Mouse (Mus musculus) urinary bladder, postnatal 14 days (tissue): ENCODE results near the gene Rin1.

ENCODE experiments used
- DNase-seq: peaks from one replicate; pipeline ENCODE4 v3.0.0; 2021; ENCODE audit warnings: low spot score

The Rin1 gene

DNA sequence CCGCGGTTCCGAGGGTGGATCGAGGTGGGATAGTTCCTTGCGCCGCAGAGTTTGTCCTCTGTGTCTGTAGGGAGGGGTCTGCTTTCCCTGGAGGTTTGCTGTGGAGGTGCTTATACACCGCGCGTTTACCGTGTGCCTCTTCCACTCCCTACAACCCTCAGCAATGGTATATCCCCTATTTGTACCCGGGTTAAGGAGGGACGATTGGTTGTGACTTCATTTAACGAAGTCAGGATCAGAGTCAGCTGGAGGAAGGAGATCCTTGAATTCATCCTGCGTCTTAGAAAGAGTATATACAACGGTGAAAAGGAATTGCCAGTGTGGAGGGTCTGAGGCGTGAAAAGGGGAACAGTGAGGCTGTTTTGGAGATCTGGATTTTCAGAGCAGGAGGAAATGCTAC, 8.7 kb upstream of the Rin1 start:
- DNase-seq = no peak

DNA sequence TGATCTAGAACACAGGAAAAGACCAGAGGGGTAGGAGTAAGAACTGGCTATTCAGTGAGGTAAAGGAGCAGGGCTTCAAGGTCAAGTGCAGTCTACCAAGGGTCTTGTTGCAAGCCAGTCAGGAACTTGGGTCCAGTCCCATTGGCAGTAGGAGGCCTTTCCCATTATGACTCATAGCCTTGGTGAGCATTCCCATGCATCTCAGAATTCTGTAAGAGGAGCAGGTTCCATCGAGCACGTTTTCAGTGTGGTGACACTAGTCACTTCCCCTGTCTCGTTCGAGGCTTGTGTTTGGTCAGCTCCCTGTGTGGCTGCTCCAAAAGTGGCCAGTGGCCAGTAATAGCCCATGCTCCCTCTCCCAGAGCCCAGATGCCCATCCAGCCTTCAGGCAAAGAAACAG, 4.8 kb upstream of the Rin1 start:
- DNase-seq = no peak

GRCm38 (mm10) chr19:5048138-5049056, 1.9 kb upstream of the Rin1 start:
- no peak for DNase-seq

GRCm38 (mm10) chr19:5049325-5049724, 956 bp upstream of the Rin1 start:
- DNase-seq = no peak

DNA sequence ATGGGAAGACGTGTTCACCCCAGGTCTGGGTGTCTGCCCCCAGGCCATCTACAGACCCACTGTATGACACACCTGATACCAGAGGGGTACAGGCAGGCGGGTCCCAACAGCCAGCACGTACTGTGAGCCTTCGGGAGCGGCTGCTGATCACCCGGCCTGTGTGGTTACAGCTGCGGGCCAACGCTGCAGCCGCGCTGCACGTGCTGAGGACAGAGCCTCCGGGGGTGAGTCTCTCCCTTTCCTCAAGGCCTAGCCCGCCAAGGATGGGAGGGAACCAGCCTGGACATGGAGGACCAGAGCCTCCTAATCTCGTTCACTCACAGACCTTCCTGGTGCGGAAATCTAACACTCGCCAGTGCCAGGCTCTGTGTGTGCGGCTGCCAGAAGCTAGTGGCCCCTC, 750 bp downstream of the Rin1 start:
- no peak for DNase-seq

GRCm38 (mm10) chr19:5051515-5051914, 1.2 kb downstream of the Rin1 start:
- no peak for DNase-seq

DNA sequence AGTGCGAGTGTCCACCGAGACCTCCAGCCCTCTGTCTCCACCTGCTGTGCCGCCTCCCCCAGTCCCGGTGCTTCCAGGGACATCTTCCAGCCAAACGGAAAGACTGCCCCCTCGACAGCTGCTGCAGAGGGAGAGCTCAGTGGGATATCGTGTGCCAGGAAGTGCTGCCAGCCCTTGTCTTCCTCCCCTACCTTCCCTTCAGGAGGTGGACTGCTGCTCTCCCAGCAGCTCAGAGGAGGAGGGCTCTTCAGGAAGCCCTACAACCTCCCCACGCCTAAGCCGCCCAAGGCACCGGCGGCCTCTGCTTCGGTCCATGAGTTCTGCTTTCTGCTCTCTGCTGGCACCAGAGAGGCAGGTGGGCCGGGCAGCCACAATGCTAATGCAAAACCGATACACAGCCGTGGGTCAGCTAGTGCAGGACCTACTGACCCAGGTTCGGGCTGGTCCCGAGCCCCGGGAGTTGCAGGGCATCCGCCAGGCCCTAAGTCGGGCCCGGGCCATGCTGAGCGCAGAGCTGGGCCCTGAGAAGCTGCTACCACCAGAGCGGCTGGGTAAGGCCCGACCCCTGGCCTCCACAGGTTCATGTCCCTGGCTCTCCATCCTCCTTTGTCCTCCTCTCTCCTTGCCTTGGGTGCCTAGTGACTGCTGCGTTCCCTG, 2.0 kb downstream of the Rin1 start:
- no peak for DNase-seq

DNA sequence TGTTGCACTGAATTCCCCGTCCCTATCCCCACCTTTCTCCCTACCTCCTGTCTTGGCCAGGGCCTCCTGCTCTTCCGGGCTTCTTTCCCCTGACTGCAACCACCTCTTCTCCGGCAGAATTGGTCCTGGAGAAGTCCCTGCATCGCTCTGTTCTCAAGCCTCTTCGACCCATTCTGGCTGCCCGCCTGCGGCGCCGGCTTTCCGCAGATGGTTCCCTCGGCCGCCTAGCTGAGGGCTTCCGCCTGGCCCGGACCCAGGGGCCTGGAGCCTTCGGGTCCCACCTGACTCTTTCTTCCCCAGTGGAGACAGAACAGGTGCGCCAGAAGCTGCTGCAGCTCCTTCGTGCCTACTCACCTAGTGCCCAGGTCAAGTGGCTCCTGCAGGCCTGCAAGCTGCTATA, 2.6 kb downstream of the Rin1 start:
- DNase-seq = no peak

DNA sequence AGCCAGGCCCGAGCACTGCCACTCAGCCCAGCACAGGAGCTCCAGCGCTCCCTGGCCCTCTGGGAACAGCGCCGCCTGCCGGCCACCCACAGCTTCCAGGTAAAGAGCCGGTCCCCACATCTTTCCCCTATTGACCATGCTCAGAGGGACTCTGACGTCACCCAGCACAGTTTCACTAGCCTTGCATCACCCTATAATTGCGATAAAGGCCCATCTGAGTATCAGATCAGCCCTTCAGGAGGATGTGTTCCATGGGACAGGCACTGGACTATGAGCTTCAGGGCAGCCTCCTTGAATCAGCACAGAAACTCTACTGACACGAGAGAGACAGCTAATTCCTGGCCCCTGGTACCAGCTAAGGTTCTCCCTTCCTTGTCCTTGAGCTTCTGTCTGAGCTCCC, 3.6 kb downstream of the Rin1 start:
- DNase-seq = peak; percentile 66

GRCm38 (mm10) chr19:5056251-5056650, 6.0 kb downstream of the Rin1 start:
- DNase-seq = no peak

GRCm38 (mm10) chr19:5057876-5058775, 7.8 kb downstream of the Rin1 start:
- DNase-seq = no peak

DNA sequence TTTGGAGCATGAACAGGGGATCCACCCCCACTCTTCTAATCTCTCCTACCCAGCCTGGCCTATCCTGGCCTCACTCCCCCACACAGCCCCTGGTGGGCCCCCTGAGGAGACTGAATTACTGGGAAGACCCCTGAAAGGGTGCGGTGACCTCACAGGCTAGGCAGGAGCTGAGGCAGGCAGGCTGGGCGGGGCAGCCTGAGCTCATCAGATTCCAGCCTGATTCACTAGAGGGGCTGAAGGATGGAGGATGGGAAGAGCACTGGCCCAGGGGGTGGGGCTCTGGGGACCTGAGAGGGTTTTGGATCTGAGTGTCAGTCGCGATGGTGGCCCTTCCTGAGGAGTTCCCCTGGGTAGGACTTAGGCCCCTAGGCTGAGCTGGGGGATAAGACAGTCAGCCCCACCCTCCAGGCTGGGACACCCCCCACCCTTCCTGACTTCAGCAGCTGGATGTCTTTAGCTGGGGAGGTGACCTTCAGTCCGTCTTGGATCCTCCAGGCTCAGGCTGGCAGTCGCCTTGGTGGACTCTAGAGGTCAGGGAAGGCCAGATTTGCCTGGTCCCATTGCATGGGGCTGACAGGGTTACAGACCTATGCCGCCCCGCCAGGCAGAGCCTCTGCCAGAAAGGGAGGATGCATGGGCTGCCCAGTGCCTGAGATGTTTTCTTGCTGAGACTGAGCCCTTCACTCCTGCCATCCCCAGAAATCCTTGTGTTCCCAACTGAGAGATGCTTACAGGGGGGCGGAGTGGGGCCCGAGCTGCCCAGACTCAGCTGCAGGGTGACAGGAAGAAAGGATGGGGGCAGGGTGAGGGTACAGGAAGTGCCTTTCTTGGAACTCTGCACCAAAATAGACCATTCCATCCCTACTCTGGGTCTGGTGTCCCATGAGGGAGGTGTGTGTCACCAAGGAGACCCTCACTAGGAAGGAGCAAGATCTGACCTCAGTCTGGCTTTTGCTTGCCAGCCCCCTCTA, 8.8 kb downstream of the Rin1 start:
- DNase-seq = peak; percentile 60

DNA sequence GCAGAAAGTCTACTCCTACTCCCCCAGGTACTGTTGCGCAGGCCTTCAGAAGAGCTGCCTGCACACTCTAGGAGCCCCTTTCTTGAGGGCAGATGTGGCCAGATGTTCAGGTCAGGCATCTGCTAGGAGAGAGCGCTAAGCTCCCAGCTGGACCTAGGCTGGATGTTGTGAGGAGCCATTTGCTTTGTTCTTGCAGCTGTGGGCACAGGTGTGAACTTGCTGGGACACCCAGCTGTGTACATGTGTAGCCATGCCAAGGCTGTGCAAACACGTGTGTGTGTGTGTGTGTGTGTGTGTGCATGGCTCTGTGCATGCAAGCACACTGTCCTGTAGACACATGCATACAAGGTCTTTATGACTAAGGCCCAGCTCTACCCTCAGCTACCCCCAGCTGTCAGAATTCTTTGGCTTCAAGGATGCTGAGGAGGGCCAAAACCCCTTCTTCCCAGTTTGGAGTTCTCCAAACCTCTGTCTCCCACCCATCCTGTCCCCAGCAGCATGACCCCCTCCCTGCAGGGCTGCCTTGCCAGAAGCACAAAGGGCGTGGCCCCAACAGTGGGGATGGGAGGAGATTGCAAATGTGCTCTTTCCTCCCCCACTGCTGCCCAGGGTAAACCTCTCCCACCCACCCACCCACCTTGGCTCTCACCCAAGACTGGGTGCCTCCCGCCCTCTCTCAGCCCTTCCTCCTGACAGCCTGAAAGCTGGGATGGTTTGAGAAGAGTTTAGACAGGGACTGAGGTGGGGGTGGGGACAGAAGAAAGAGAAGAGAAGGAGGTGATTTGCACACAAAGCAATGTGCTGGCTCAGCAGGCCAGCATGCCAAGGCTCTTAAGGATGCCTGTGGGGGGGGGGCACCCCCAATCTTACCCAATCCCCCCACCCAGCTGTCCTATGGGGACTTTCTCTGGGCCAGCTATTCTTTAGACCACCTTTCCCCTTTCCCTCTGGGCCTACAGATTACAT, 10.4 kb downstream of the Rin1 start:
- peak; percentile 70 for DNase-seq

GRCm38 (mm10) chr19:5062041-5062440, 11.8 kb downstream of the Rin1 start:
- DNase-seq = no peak

- peak; percentile 73 for DNase-seq
These were observed 12.2 kb downstream of the Rin1 start for GRCm38 (mm10) chr19:5062446-5062845.

DNA sequence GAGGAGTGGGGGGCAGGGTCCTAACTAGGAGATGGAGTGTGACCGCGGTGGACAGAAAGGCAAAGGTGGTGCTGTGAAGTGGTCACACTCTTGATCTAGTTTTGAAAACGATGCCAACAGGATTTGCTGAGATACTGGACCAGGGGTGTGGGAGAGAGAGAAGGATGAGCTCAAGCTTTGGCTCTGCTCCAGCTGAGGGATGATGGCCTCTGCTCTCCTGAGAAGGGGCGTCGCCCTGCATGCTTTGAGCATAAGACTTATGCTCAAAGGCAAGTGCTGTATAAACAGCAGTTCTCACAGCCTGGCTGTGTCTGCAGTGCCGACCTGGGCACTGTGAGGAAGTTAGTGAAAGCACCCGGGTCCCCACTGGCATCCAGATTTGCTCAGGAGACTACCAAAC, 14.8 kb downstream of the Rin1 start:
- DNase-seq = peak; percentile 72

GRCm38 (mm10) chr19:5067040-5067799, 16.9 kb downstream of the Rin1 start:
- no peak for DNase-seq

DNA sequence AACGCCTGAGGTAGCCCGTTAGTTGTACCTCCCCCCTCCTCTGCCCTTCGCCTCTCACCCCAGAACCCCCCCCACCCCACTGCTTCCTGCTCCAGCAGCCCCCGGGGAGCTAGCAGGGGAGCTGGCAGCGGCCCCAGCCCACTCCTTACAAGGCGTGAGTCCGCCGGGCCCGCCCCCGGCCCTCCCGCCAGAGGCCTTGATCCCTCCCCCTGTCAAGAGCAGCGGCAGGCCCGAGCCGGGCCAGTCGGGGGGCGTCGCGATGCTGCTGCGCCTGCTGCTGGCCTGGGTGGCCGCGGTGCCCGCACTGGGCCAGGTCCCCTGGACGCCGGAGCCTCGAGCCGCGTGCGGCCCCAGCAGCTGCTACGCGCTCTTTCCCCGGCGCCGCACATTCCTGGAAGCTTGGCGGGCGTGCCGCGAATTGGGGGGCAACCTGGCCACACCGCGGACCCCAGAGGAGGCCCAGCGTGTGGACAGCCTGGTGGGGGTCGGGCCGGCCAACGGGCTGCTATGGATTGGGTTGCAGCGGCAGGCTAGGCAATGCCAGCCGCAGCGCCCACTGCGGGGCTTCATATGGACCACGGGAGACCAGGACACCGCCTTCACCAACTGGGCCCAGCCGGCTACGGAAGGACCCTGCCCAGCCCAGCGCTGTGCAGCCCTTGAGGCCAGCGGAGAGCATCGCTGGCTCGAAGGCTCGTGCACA, 17.7 kb downstream of the Rin1 start, which contains the start of gene Cd248:
Gene Cd248 (plus strand): TSS at position 212 of the 703 bp plus-strand sequence.
- DNase-seq = peak; percentile 80
